Mouse (Mus musculus): ENCODE results near the gene Tmem29. TPM values are rescaled to one million over a fixed set of nuclear protein-coding genes. Genes with fewer than 3 reads are reported as not detected.

The Tmem29 gene
- total and polyA plus RNA-seq, 3 experiments, result 13.0 to 57.2 (median 45.0) TPM

- Histone ChIP-seq H3K4me3 (replicated peaks in 1 of 3; ENCODE audit: low read depth in 2 of 3, low read length in 2 of 3, poor library complexity in 1 of 3) (peak overlapping the region; percentile 4 to 54 (median 29)), H3K27ac (ENCODE audit: insufficient read depth, low read depth) (no peak overlapping the region), H3K36me3 (replicated peaks in 1 of 2; ENCODE audit: control insufficient read depth in 1 of 2, insufficient read depth in 1 of 2, low read length in 1 of 2) (no peaks in the 10 kb centered on the region), H3K9ac (ENCODE audit: insufficient read depth, low read depth) (peak overlapping the region; percentile 56; the same call in 1 of the 2 replicates), H3K4me2 (ENCODE audit: insufficient read depth, low read depth, poor library complexity, severe bottlenecking) (peak overlapping the region; percentile 61; the same call in 1 of the 2 replicates), H3K4me1 (ENCODE audit: control insufficient read depth in 1 of 2, insufficient read depth in 2 of 2) (no peaks in the 10 kb centered on the region), H3K79me2 (replicated peaks; ENCODE audit: control insufficient read depth, extremely low read depth, insufficient read depth, poor library complexity, severe bottlenecking) (0 out of 2 replicates have a peak, but pooled peaks cover 2% of the 10 kb centered on the region), H3K27me3 (replicated peaks) (no peaks in the 10 kb centered on the region), H3K9me3 (replicated peaks; ENCODE audit: low read length) (no peaks in the 10 kb centered on the region)
- DNase-seq (ENCODE audit: extremely low read depth), result peak; percentile 9
- in situ Hi-C loops (cut with MboI; ENCODE audit: low pct_ligation_motif_present, low pct_unique_long_range_greater_than_20kb, low sequenced_read_pairs) (no loop called here), dilution Hi-C loops (cut with MboI; ENCODE audit: extremely low pct_ligation_motif_present, extremely low pct_unique_long_range_greater_than_20kb, low sequenced_read_pairs) (no loop called here)
- no peak for TF ChIP-seq TBP (conservative IDR thresholded peaks at IDR 0.05; ENCODE audit: low read depth, low read length)
- TF ChIP-seq BHLHE40 (IDR thresholded peaks at IDR 0.05; ENCODE audit: low read depth, low read length), result peak; percentile 63
Measured at GRCm38 (mm10) chrX:150458136-150458535, 818 bp downstream of the Tmem29 start.

DNA sequence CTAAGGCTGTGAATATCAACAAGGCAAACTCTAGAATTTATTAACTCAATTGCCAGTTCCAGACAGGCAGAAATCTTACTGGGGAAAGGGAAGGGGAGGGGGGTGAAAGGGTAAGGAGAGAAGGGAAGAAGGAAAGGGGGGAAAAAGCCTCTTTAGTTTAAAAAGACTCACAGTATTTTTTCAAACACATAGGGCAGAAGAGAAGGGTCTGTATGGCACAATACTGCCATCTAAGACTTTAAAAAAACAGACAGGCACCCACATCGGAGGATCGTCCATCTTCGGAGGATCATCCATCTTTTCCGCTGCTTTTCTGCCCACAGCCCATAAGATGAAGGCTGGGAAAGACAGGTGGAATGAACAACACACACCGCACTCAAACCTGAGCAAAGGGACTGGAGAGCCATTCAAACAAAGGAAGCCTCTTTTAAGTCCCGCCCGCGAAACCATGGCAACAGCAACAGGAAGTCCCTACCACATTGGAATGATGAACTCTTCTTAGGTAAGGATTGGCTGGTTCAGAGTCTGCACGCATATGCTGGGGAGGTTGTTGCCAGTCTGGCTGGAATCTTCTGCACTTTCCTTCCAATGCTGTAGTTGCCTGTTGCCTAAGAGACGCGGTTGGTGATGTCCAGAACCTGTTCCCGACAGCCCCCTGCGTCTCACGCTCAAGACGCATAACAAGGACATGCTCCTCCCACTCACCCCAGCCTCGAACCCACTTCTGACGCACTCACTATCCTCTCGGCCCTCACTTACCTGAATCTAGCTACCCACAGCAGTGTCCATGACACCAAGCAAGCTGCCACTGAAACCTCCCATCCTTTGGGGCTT, 18.2 kb downstream of the Tmem29 start:
- in situ Hi-C loops (cut with MboI; ENCODE audit: low pct_ligation_motif_present, low pct_unique_long_range_greater_than_20kb, low sequenced_read_pairs) (no loop called here), dilution Hi-C loops (cut with MboI; ENCODE audit: extremely low pct_ligation_motif_present, extremely low pct_unique_long_range_greater_than_20kb, low sequenced_read_pairs) (no loop called here)
- Histone ChIP-seq H3K36me3 (replicated peaks in 1 of 2; ENCODE audit: control insufficient read depth in 1 of 2, insufficient read depth in 1 of 2, low read length in 1 of 2) (peaks cover 0 to 6% of the 10 kb centered on the region in 2 experiments), H3K9ac (ENCODE audit: insufficient read depth, low read depth) (no peak overlapping the region), H3K27me3 (replicated peaks) (no peaks in the 10 kb centered on the region), H3K4me3 (replicated peaks in 1 of 3; ENCODE audit: low read depth in 2 of 3, low read length in 2 of 3, poor library complexity in 1 of 3) (no peak overlapping the region), H3K4me2 (ENCODE audit: insufficient read depth, low read depth, poor library complexity, severe bottlenecking) (no peak overlapping the region), H3K4me1 (ENCODE audit: control insufficient read depth in 1 of 2, insufficient read depth in 2 of 2) (no peaks in the 10 kb centered on the region), H3K9me3 (replicated peaks; ENCODE audit: low read length) (no peaks in the 10 kb centered on the region), H3K27ac (ENCODE audit: insufficient read depth, low read depth) (no peak overlapping the region), H3K79me2 (replicated peaks; ENCODE audit: control insufficient read depth, extremely low read depth, insufficient read depth, poor library complexity, severe bottlenecking) (no peaks in the 10 kb centered on the region; the same call in 1 of the 2 replicates)
- no peak for TF ChIP-seq KAT2A (IDR thresholded peaks at IDR 0.05; ENCODE audit: insufficient replicate concordance, low read length)
- no peak for TF ChIP-seq RCOR1 (conservative IDR thresholded peaks at IDR 0.05; ENCODE audit: low read depth, low read length)
- TF ChIP-seq SIN3A (IDR thresholded peaks at IDR 0.05; ENCODE audit: low read length), result no peak
- no peak for TF ChIP-seq E2F4 (IDR thresholded peaks at IDR 0.05; ENCODE audit: insufficient replicate concordance, low read depth, low read length)
- no peak for TF ChIP-seq USF1 (IDR thresholded peaks at IDR 0.05; ENCODE audit: low read depth, low read length)
- no peak for TF ChIP-seq MXI1 (IDR thresholded peaks at IDR 0.05; ENCODE audit: low read depth, low read length)
- TF ChIP-seq HCFC1 (IDR thresholded peaks at IDR 0.05; ENCODE audit: low read depth, low read length), result no peak
- no peak for TF ChIP-seq ZNF384 (IDR thresholded peaks at IDR 0.05; ENCODE audit: low read depth, low read length)
- TF ChIP-seq UBTF (IDR thresholded peaks at IDR 0.05; ENCODE audit: low read depth, low read length), result no peak
- TF ChIP-seq MEF2A (IDR thresholded peaks at IDR 0.05; ENCODE audit: borderline replicate concordance, low read depth, low read length), result no peak
- no peak for TF ChIP-seq CHD2 (IDR thresholded peaks at IDR 0.05; ENCODE audit: low read length)
- no peak for TF ChIP-seq GABPA (IDR thresholded peaks at IDR 0.05; ENCODE audit: insufficient replicate concordance, low read depth, low read length)
- no peak for TF ChIP-seq MAFK (IDR thresholded peaks at IDR 0.05; ENCODE audit: insufficient replicate concordance, low read length)
- TF ChIP-seq JUND (conservative IDR thresholded peaks at IDR 0.05; ENCODE audit: low read depth, low read length), result no peak
- TF ChIP-seq ZKSCAN1 (IDR thresholded peaks at IDR 0.05; ENCODE audit: borderline replicate concordance, low read depth, low read length), result no peak
- no peak for DNase-seq (ENCODE audit: extremely low read depth)
